13 mouse cellular contexts compared by ENCODE assay signal in genomic region chr12:69257836-69258235, GRCm38 (mm10). TPM values are rescaled to one million over a fixed set of nuclear protein-coding genes. Genes with fewer than 3 reads are reported as not detected.
A peak's percentile ranks its signal among the peaks of the same experiment; 100 is the strongest.
DNase-seq lines count a peak whose midpoint lies in the region; ATAC-seq and TF ChIP-seq lines count a peak whose summit lies in the region.
"Had no signal": no experiment of that assay in that cellular context is flagged by ENCODE, and none has a peak within 500 bp of the region (broad histone marks: within the 10 kb centered on the region; RNA-seq: fewer than 3 reads in every experiment).

No protein-coding gene starts in this region.

- no peak for ATAC-seq in liver, embryonic 13.5 days (ENCODE audit: low read depth)
- no peak for ATAC-seq in forebrain, embryonic 13.5 days

- no peak overlapping the region for H3K9ac ChIP-seq in liver, embryonic 13.5 days
- H3K9ac ChIP-seq in forebrain, embryonic 13.5 days, result no peak overlapping the region
- H3K9ac ChIP-seq: embryonic facial prominence, embryonic 13.5 days; hindbrain, embryonic 12.5 days had no signal

- DNase-seq in lung, postnatal 36 days, result peak; percentile 24
- DNase-seq in lung, adult 2 months, result no peak
- no peak for DNase-seq in liver, embryonic 13.5 days
- peak; percentile 19 to 31 for DNase-seq in spleen, adult 18-20 months
- DNase-seq in neural tube, embryonic 10.5 days (ENCODE audit: extremely low spot score, low spot score), result no peak
- DNase-seq in limb, embryonic 10.5 days (ENCODE audit: low spot score), result no peak
- DNase-seq in ovary, postnatal 10 days (ENCODE audit: low spot score), result no peak
- DNase-seq: cerebellum, adult 9-11 months had no signal

- no peaks in the 10 kb centered on the region for H3K9me3 ChIP-seq in liver, embryonic 13.5 days (replicated peaks)
- no peaks in the 10 kb centered on the region for H3K9me3 ChIP-seq in forebrain, embryonic 13.5 days (replicated peaks)
- no peaks in the 10 kb centered on the region for H3K9me3 ChIP-seq in limb, embryonic 10.5 days (replicated peaks)
- H3K9me3 ChIP-seq: embryonic facial prominence, embryonic 13.5 days; heart, embryonic 10.5 days; hindbrain, embryonic 12.5 days had no signal

- no peaks in the 10 kb centered on the region for H3K27me3 ChIP-seq in liver, embryonic 13.5 days
- no peaks in the 10 kb centered on the region for H3K27me3 ChIP-seq in forebrain, embryonic 13.5 days
- no peaks in the 10 kb centered on the region for H3K27me3 ChIP-seq in limb, embryonic 10.5 days (ENCODE audit: low read depth, poor library complexity, severe bottlenecking)
- H3K27me3 ChIP-seq: CH12.LX; embryonic facial prominence, embryonic 13.5 days; hindbrain, embryonic 12.5 days had no signal

- no peak for TF ChIP-seq CTCF in lung, adult 2 months (IDR thresholded peaks at IDR 0.05; ENCODE audit: insufficient read depth, low read length)

- 68% methylated on average over 11 of the region's 11 CpGs for WGBS in lung, adult 2 months
- 14% methylated on average over 11 of the region's 11 CpGs for WGBS in liver, embryonic 13.5 days (ENCODE audit: insufficient replicate concordance)
- 87% methylated on average over 11 of the region's 11 CpGs for WGBS in forebrain, embryonic 13.5 days
- 88% methylated on average over 11 of the region's 11 CpGs for WGBS in limb, embryonic 10.5 days

- no peaks in the 10 kb centered on the region for H3K36me3 ChIP-seq in liver, embryonic 13.5 days
- H3K36me3 ChIP-seq in forebrain, embryonic 13.5 days (ENCODE audit: poor library complexity, severe bottlenecking), result no peaks in the 10 kb centered on the region
- H3K36me3 ChIP-seq in limb, embryonic 10.5 days, result no peaks in the 10 kb centered on the region
- H3K36me3 ChIP-seq: embryonic facial prominence, embryonic 13.5 days; heart, embryonic 10.5 days; hindbrain, embryonic 12.5 days had no signal

- H3K4me1 ChIP-seq in lung, adult 2 months (ENCODE audit: control insufficient read depth, insufficient read depth, low read length), result no peaks in the 10 kb centered on the region
- peaks cover 14% of the 10 kb centered on the region for H3K4me1 ChIP-seq in liver, embryonic 13.5 days (replicated peaks)
- no peaks in the 10 kb centered on the region for H3K4me1 ChIP-seq in forebrain, embryonic 13.5 days
- 0 out of 2 replicates have a peak, but pooled peaks cover 3% of the 10 kb centered on the region for H3K4me1 ChIP-seq in limb, embryonic 10.5 days
- H3K4me1 ChIP-seq: embryonic facial prominence, embryonic 13.5 days; heart, embryonic 10.5 days; hindbrain, embryonic 12.5 days had no signal

- no peak overlapping the region for H3K27ac ChIP-seq in liver, embryonic 13.5 days
- no peak overlapping the region for H3K27ac ChIP-seq in forebrain, embryonic 13.5 days
- H3K27ac ChIP-seq in limb, embryonic 10.5 days, result no peak overlapping the region
- H3K27ac ChIP-seq: embryonic facial prominence, embryonic 13.5 days; heart, embryonic 10.5 days; hindbrain, embryonic 12.5 days had no signal

- no peak for TF ChIP-seq POLR2A in lung, adult 2 months (IDR thresholded peaks at IDR 0.05; ENCODE audit: borderline replicate concordance, extremely low read depth, low read depth, low read length)

- peak overlapping the region; percentile 49 for H3K4me2 ChIP-seq in liver, embryonic 13.5 days
- H3K4me2 ChIP-seq in forebrain, embryonic 13.5 days, result no peak overlapping the region
- H3K4me2 ChIP-seq: embryonic facial prominence, embryonic 13.5 days; hindbrain, embryonic 12.5 days had no signal

- H3K4me3 ChIP-seq in lung, adult 2 months (replicated peaks; ENCODE audit: extremely low read depth, low read depth, low read length), result no peak overlapping the region
- no peak overlapping the region; the same call in 1 of the 2 replicates for H3K4me3 ChIP-seq in liver, embryonic 13.5 days (replicated peaks)
- H3K4me3 ChIP-seq in forebrain, embryonic 13.5 days, result no peak overlapping the region
- no peak overlapping the region for H3K4me3 ChIP-seq in limb, embryonic 10.5 days
- H3K4me3 ChIP-seq: embryonic facial prominence, embryonic 13.5 days; heart, embryonic 10.5 days; hindbrain, embryonic 12.5 days had no signal

RNA-seq across cellular contexts. Expression of gene Klhdc1, which starts 16.9 kb away (rescaled TPM):
- polyA plus RNA-seq in lung, adult 2 months (2012; rRNA removed), result 0.87 and 4.8 TPM in 2 replicates
- 3.7 and 3.9 TPM in 2 replicates for polyA plus RNA-seq in liver, embryonic 13.5 days (2015; fragmentation: Nextera tagmentation; extraction: Ambion mirVana)
- 6.4 and 9.3 TPM in 2 replicates for polyA plus RNA-seq in forebrain, embryonic 13.5 days (2015; fragmentation: Nextera tagmentation; extraction: Ambion mirVana)
- polyA plus RNA-seq in limb, embryonic 10.5 days (2016; fragmentation: Nextera tagmentation; extraction: Ambion mirVana), result 2.5 and 2.6 TPM in 2 replicates

RNA-seq across cellular contexts. Expression of gene Pole2, which starts 29.8 kb away (rescaled TPM):
- 1.7 and 2.9 TPM in 2 replicates for polyA plus RNA-seq in lung, adult 2 months (2012; rRNA removed)
- 29.0 and 32.5 TPM in 2 replicates for polyA plus RNA-seq in liver, embryonic 13.5 days (2015; fragmentation: Nextera tagmentation; extraction: Ambion mirVana)
- 21.5 and 22.1 TPM in 2 replicates for polyA plus RNA-seq in forebrain, embryonic 13.5 days (2015; fragmentation: Nextera tagmentation; extraction: Ambion mirVana)
- 32.6 and 35.3 TPM in 2 replicates for polyA plus RNA-seq in limb, embryonic 10.5 days (2016; fragmentation: Nextera tagmentation; extraction: Ambion mirVana)

RNA-seq across cellular contexts. Expression of gene Klhdc2, which starts 38.6 kb away (rescaled TPM):
- polyA plus RNA-seq in lung, adult 2 months (2012; rRNA removed), result 29.5 and 37.5 TPM in 2 replicates
- 102 and 104 TPM in 2 replicates for polyA plus RNA-seq in liver, embryonic 13.5 days (2015; fragmentation: Nextera tagmentation; extraction: Ambion mirVana)
- polyA plus RNA-seq in forebrain, embryonic 13.5 days (2015; fragmentation: Nextera tagmentation; extraction: Ambion mirVana), result 264 and 267 TPM in 2 replicates
- 193 and 203 TPM in 2 replicates for polyA plus RNA-seq in limb, embryonic 10.5 days (2016; fragmentation: Nextera tagmentation; extraction: Ambion mirVana)

RNA-seq across cellular contexts. Expression of gene Gm49384, which starts 53.8 kb away (rescaled TPM):
- polyA plus RNA-seq in lung, adult 2 months (2012; rRNA removed), result not detected in 2 replicates
- polyA plus RNA-seq in liver, embryonic 13.5 days (2015; fragmentation: Nextera tagmentation; extraction: Ambion mirVana), result 27.7 and 29.9 TPM in 2 replicates
- 32.5 and 32.9 TPM in 2 replicates for polyA plus RNA-seq in forebrain, embryonic 13.5 days (2015; fragmentation: Nextera tagmentation; extraction: Ambion mirVana)
- 53.5 and 55.2 TPM in 2 replicates for polyA plus RNA-seq in limb, embryonic 10.5 days (2016; fragmentation: Nextera tagmentation; extraction: Ambion mirVana)

RNA-seq across cellular contexts. Expression of gene Dnaaf2, which starts 59.6 kb away (rescaled TPM):
- polyA plus RNA-seq in lung, adult 2 months (2012; rRNA removed), result 4.0 and 5.0 TPM in 2 replicates
- 7.1 and 8.8 TPM in 2 replicates for polyA plus RNA-seq in liver, embryonic 13.5 days (2015; fragmentation: Nextera tagmentation; extraction: Ambion mirVana)
- polyA plus RNA-seq in forebrain, embryonic 13.5 days (2015; fragmentation: Nextera tagmentation; extraction: Ambion mirVana), result 11.1 and 13.5 TPM in 2 replicates
- 16.7 and 17.0 TPM in 2 replicates for polyA plus RNA-seq in limb, embryonic 10.5 days (2016; fragmentation: Nextera tagmentation; extraction: Ambion mirVana)

Comparison
In these comparisons a context has a peak if more than half of its experiments do, and no peak if none do; other contexts are left out.
1. DNase-seq: peak in lung, postnatal 36 days (single experiment) and spleen, adult 18-20 months (2 of 2); none in lung, adult 2 months (single experiment), liver, embryonic 13.5 days (single experiment), neural tube, embryonic 10.5 days (single experiment), limb, embryonic 10.5 days (single experiment) and ovary, postnatal 10 days (single experiment).